Mouse (Mus musculus): Measurements from ENCODE around the gene Eif2ak4. TPM values are rescaled to one million over a fixed set of nuclear protein-coding genes. Genes with fewer than 3 reads are reported as not detected.

Eif2ak4 gene
- polyA plus RNA-seq, 2 experiments: 3.7 to 6.3 TPM

DNA sequence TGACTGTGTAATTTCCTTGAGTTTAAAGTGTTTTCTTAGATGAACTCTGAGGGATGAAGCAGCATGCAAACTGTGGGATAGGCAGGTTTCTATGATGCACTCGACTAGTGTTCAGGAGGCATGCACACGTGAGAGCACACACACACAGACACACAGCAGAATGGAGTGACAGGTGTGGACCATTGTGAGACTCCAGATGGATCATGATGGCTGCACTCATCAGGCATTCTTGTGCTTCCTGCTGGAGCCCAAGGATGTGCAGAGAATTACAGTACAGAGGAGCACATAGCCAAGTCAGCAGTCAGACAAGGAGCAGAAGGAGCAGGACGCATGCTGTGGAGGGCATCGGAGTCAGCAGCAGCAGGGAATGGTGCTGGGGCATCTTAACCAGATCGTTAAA lies 15.9 kb downstream of the Eif2ak4 start:
- no peak overlapping the region for H3K9ac ChIP-seq (replicated peaks)
- H3K27me3 ChIP-seq (ENCODE audit: control insufficient read depth, insufficient read depth, low read length): no peaks in the 10 kb centered on the region
- ATAC-seq (ENCODE audit: insufficient read depth): no peak
- H3K27ac ChIP-seq: no peak overlapping the region
- H3K9me3 ChIP-seq (ENCODE audit: control insufficient read depth, low read length): no peaks in the 10 kb centered on the region
- WGBS (ENCODE audit: insufficient replicate concordance): 75% methylated on average over 5 of the region's 5 CpGs
- DNase-seq (ENCODE audit: low read depth in 3 of 3, low spot score in 3 of 3): no peak
- H3K4me3 ChIP-seq (ENCODE audit: insufficient read depth in 1 of 2, low read depth in 2 of 2, low read length in 2 of 2): no peak overlapping the region
- peaks cover 0 to 2% of the 10 kb centered on the region in 2 experiments; a peak in 2 of 4 replicates for H3K4me1 ChIP-seq (replicated peaks; ENCODE audit: control insufficient read depth in 2 of 2, insufficient read depth in 2 of 2, low read length in 1 of 2)
- H3K4me2 ChIP-seq (ENCODE audit: low read depth): no peak overlapping the region
- H3K36me3 ChIP-seq (replicated peaks; ENCODE audit: control insufficient read depth, insufficient read depth, low read depth): no peaks in the 10 kb centered on the region
- TF ChIP-seq EP300 (IDR thresholded peaks at IDR 0.05; ENCODE audit: low read depth) (no peak), CTCF (IDR thresholded peaks at IDR 0.05; ENCODE audit: low read depth) (no peak)

DNA sequence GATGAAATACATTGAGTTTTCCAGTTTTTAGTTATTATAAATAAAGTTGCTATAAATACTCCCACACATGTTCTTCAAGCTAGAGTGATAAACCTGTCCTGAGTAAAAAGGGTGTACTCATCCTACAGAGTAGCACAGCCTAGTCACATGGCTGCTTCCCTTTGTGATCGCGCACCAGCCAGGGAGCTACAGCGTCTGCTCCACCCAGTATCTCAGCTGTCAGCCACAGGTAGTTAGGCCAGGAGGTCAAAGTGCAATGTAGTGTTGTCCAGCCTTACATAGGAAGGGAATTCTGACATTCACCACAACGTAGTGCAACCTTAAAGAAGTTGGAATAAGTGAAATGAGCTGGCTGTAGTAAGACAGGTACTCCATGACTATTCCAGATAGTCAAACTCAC lies 17.1 kb downstream of the Eif2ak4 start:
- no peak for ATAC-seq (ENCODE audit: insufficient read depth)
- 71% methylated on average over 4 of the region's 4 CpGs for WGBS (ENCODE audit: insufficient replicate concordance)

DNA sequence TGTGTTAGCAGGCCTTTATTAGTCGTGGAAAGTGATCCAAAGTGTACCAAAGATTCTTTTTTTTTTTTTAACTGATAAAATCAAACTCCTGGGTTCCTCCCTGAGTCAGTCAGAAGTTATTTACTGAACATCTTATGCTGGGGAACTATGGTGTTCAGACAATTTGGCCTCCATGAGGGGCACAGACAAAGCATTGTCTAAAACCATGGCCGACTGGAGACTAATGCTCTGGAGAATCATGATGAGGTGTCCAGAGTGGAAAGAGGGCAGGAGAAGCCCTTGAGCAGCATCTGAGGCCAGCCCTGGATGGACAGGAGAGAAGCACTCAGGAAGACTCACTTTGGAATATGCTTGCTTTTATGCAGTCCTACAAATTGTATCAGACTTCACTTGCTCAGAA lies 18.4 kb downstream of the Eif2ak4 start:
- Histone ChIP-seq H3K4me1 (replicated peaks; ENCODE audit: control insufficient read depth in 2 of 2, insufficient read depth in 2 of 2, low read length in 1 of 2) (peaks cover 0 to 2% of the 10 kb centered on the region in 2 experiments; a peak in 2 of 4 replicates), H3K36me3 (replicated peaks; ENCODE audit: control insufficient read depth, insufficient read depth, low read depth) (0 out of 2 replicates have a peak, but pooled peaks cover 3% of the 10 kb centered on the region), H3K27me3 (ENCODE audit: control insufficient read depth, insufficient read depth, low read length) (no peaks in the 10 kb centered on the region), H3K4me2 (ENCODE audit: low read depth) (no peak overlapping the region), H3K4me3 (ENCODE audit: insufficient read depth in 1 of 2, low read depth in 2 of 2, low read length in 2 of 2) (no peak overlapping the region), H3K27ac (no peak overlapping the region), H3K9me3 (ENCODE audit: control insufficient read depth, low read length) (no peaks in the 10 kb centered on the region), H3K9ac (replicated peaks) (no peak overlapping the region)
- 59% methylated on average over 2 of the region's 2 CpGs for WGBS (ENCODE audit: insufficient replicate concordance)
- TF ChIP-seq CTCF (IDR thresholded peaks at IDR 0.05; ENCODE audit: low read depth) (no peak), EP300 (IDR thresholded peaks at IDR 0.05; ENCODE audit: low read depth) (no peak)
- no peak for ATAC-seq (ENCODE audit: insufficient read depth)
- no peak for DNase-seq (ENCODE audit: low read depth in 3 of 3, low spot score in 3 of 3)

More for the DNA sequence above, 17.1 kb downstream of the Eif2ak4 start:
- Histone ChIP-seq H3K4me1 (replicated peaks; ENCODE audit: control insufficient read depth in 2 of 2, insufficient read depth in 2 of 2, low read length in 1 of 2) (peaks cover 0 to 2% of the 10 kb centered on the region in 2 experiments; a peak in 2 of 4 replicates), H3K9ac (replicated peaks) (no peak overlapping the region), H3K4me3 (ENCODE audit: insufficient read depth in 1 of 2, low read depth in 2 of 2, low read length in 2 of 2) (no peak overlapping the region), H3K9me3 (ENCODE audit: control insufficient read depth, low read length) (no peaks in the 10 kb centered on the region), H3K27ac (no peak overlapping the region), H3K27me3 (ENCODE audit: control insufficient read depth, insufficient read depth, low read length) (no peaks in the 10 kb centered on the region), H3K36me3 (replicated peaks; ENCODE audit: control insufficient read depth, insufficient read depth, low read depth) (no peaks in the 10 kb centered on the region), H3K4me2 (ENCODE audit: low read depth) (no peak overlapping the region)
- no peak for DNase-seq (ENCODE audit: low read depth in 3 of 3, low spot score in 3 of 3)
- TF ChIP-seq EP300 (IDR thresholded peaks at IDR 0.05; ENCODE audit: low read depth) (no peak), CTCF (IDR thresholded peaks at IDR 0.05; ENCODE audit: low read depth) (no peak)

DNA sequence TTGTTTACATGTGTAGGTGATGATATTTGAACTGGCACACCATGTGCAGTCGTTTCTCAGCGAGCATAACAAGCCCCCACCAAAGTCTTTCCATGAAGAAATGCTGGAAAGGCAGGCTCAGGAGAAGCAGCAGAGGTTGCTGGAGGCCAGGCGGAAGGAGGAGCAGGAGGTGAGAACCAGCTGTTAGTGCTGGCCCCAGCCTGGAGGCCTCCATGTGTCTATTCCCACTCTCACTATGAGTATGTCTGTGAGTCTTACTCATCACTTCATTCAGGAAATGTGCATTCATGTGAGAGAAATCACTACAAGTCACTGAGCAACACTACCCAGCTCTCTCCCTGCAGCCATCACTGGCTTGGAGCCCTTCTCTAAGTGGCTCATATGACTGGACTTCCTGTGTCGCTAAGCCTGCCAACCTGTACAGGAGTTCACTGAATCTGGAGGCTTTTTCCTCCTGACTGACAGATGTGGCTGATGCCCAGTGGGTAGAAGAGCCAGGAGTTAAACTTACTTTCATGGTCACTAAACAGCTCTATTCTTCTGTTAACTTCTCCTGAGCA lies 20.0 kb downstream of the Eif2ak4 start:
- no peak overlapping the region for H3K4me3 ChIP-seq (ENCODE audit: insufficient read depth in 1 of 2, low read depth in 2 of 2, low read length in 2 of 2)
- no peaks in the 10 kb centered on the region for H3K9me3 ChIP-seq (ENCODE audit: control insufficient read depth, low read length)
- TF ChIP-seq CTCF (IDR thresholded peaks at IDR 0.05; ENCODE audit: low read depth) (no peak), EP300 (IDR thresholded peaks at IDR 0.05; ENCODE audit: low read depth) (no peak)
- DNase-seq (ENCODE audit: low read depth in 3 of 3, low spot score in 3 of 3) (no peak), ATAC-seq (ENCODE audit: insufficient read depth) (no peak)
- 69% methylated on average over 4 of the region's 4 CpGs for WGBS (ENCODE audit: insufficient replicate concordance)
- 0 out of 2 replicates have a peak, but pooled peaks cover 3% of the 10 kb centered on the region for H3K36me3 ChIP-seq (replicated peaks; ENCODE audit: control insufficient read depth, insufficient read depth, low read depth)
- no peak overlapping the region for H3K9ac ChIP-seq (replicated peaks)
- H3K27ac ChIP-seq: no peak overlapping the region
- H3K27me3 ChIP-seq (ENCODE audit: control insufficient read depth, insufficient read depth, low read length): no peaks in the 10 kb centered on the region
- peaks cover 0 to 2% of the 10 kb centered on the region in 2 experiments; a peak in 2 of 4 replicates for H3K4me1 ChIP-seq (replicated peaks; ENCODE audit: control insufficient read depth in 2 of 2, insufficient read depth in 2 of 2, low read length in 1 of 2)
- no peak overlapping the region for H3K4me2 ChIP-seq (ENCODE audit: low read depth)

DNA sequence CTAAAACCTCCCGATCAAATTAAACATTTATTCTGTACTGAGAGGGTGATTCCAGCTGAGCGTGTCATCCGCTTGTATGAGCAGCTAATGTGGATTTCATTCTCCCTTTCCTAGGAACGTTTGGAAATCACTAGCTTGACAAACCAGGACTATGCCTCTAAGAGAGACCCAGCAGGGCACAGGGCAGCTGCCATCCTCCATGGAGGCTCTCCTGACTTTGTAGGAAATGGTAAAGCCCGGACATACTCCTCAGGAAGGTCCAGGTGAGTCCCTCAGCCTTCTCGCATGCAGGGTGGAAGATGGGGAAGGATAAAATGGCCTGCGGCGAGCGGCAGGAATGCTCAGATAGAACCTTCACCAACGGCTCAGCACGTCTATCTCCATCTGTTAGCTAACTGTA lies 24.4 kb downstream of the Eif2ak4 start:
- TF ChIP-seq EP300 (IDR thresholded peaks at IDR 0.05; ENCODE audit: low read depth): no peak
- no peak for TF ChIP-seq CTCF (IDR thresholded peaks at IDR 0.05; ENCODE audit: low read depth)
- Histone ChIP-seq H3K27ac (no peak overlapping the region), H3K9ac (replicated peaks) (no peak overlapping the region), H3K9me3 (ENCODE audit: control insufficient read depth, low read length) (no peaks in the 10 kb centered on the region), H3K4me2 (ENCODE audit: low read depth) (no peak overlapping the region), H3K27me3 (ENCODE audit: control insufficient read depth, insufficient read depth, low read length) (no peaks in the 10 kb centered on the region), H3K36me3 (replicated peaks; ENCODE audit: control insufficient read depth, insufficient read depth, low read depth) (peaks cover 7% of the 10 kb centered on the region), H3K4me1 (replicated peaks; ENCODE audit: control insufficient read depth in 2 of 2, insufficient read depth in 2 of 2, low read length in 1 of 2) (no peaks in the 10 kb centered on the region), H3K4me3 (ENCODE audit: insufficient read depth in 1 of 2, low read depth in 2 of 2, low read length in 2 of 2) (no peak overlapping the region)
- no peak for DNase-seq (ENCODE audit: low read depth in 3 of 3, low spot score in 3 of 3)
- 79% methylated on average over 11 of the region's 11 CpGs for WGBS (ENCODE audit: insufficient replicate concordance)
- ATAC-seq (ENCODE audit: insufficient read depth): no peak

Measured in liver, embryonic 14.5 days (tissue).